Mouse (Mus musculus) hindbrain, embryonic 14.5 days (tissue): ENCODE measurements around the gene Gm42957. TPM values are rescaled to one million over a fixed set of nuclear protein-coding genes. Genes with fewer than 3 reads are reported as not detected.

Source experiments
- ATAC-seq: fragments of 200-750 bp; cut with Nextera tagmentation; 2 replicates; pipeline ENCODE4 v1.8.0; 2017; ENCODE audit warnings: moderate number of reproducible peaks, mild to moderate bottlenecking, moderate TSS enrichment, moderate library complexity; ENCODE audit not compliant: low FRiP score
- DNase-seq: peaks from one replicate; pipeline ENCODE4 v3.0.0-alpha.2; 2015; ENCODE audit warnings: low spot score
- H3K27ac ChIP-seq: fragments of 300-500 bp; sonication (generic); 2 replicates; pipeline ENCODE4 v1.5.1; 2014; ENCODE audit warnings: mild to moderate bottlenecking, moderate library complexity
- H3K27me3 ChIP-seq: fragments of 300-500 bp; sonication (generic); 2 replicates; pipeline ENCODE4 v1.6.1; 2014; ENCODE audit warnings: mild to moderate bottlenecking, low read length, mixed read lengths; ENCODE audit not compliant: control insufficient read depth, insufficient read depth
- H3K36me3 ChIP-seq: fragments of 300-500 bp; sonication (generic); replicated peaks from 2 replicates; pipeline ENCODE4 v1.6.1; 2014; ENCODE audit not compliant: control insufficient read depth, insufficient read depth
- H3K4me1 ChIP-seq: fragments of 300-500 bp; sonication (generic); replicated peaks from 2 replicates; pipeline ENCODE4 v1.6.1; 2014; ENCODE audit warnings: antibody characterized with exemption, low read length, mixed read lengths; ENCODE audit not compliant: control insufficient read depth, insufficient read depth
- H3K4me2 ChIP-seq: fragments of 300-500 bp; sonication (generic); replicated peaks from 2 replicates; pipeline ENCODE4 v1.6.1; 2014; ENCODE audit warnings: mild to moderate bottlenecking, moderate library complexity
- H3K4me3 ChIP-seq: fragments of 300-500 bp; sonication (generic); replicated peaks from 2 replicates; pipeline ENCODE4 v1.5.1; 2014; ENCODE audit warnings: mild to moderate bottlenecking, low read length
- H3K9ac ChIP-seq: fragments of 300-500 bp; sonication (generic); 2 replicates; pipeline ENCODE4 v1.6.1; 2014
- H3K9me3 ChIP-seq: fragments of 300-500 bp; sonication (generic); 2 replicates; pipeline ENCODE4 v1.6.1; 2016; ENCODE audit warnings: low read length; ENCODE audit not compliant: control insufficient read depth
- WGBS: fragments of 180-500 bp; shearing (Covaris S2); extraction: QIAGEN DNeasy Blood & Tissue Kit; methylation state at CpG from one replicate; pipeline ENCODE4 v1.1.7; 2014; 5-methylcytosine and 5-hydroxymethylcytosine counted together
- polyA plus RNA-seq: library from polyadenylated mRNA; unstranded; fragments of >200 nt; fragmentation: Nextera tagmentation; extraction: Ambion mirVana; gene quantifications from 2 replicates; pipeline ENCODE4 v1.2.1, GENCODE M21; 2014

The Gm42957 gene
- polyA plus RNA-seq, 1 experiment from 2014 or later: 0.07 TPM

- DNase-seq: peak; percentile 49
- no peaks in the 10 kb centered on the region for H3K27me3 ChIP-seq
- H3K4me1 ChIP-seq: peaks cover 47% of the 10 kb centered on the region
- under 1% methylated on average over 35 of the region's 40 CpGs for WGBS
- H3K36me3 ChIP-seq: no peaks in the 10 kb centered on the region
- H3K4me3 ChIP-seq: peak overlapping the region; percentile 49
- peak overlapping the region; percentile 27 for H3K27ac ChIP-seq
- H3K4me2 ChIP-seq: peak overlapping the region; percentile 92
- no peak for ATAC-seq
- no peaks in the 10 kb centered on the region for H3K9me3 ChIP-seq
- peak overlapping the region; percentile 76 for H3K9ac ChIP-seq
These were observed 37.8 kb upstream of the Gm42957 start for GRCm38 (mm10) chr3:96597435-96597891.

- DNase-seq (peak; percentile 62), ATAC-seq (no peak)
- H3K4me3 ChIP-seq: peak overlapping the region; percentile 49
- under 1% methylated on average over 53 of the region's 54 CpGs for WGBS
- H3K9ac ChIP-seq: peak overlapping the region; percentile 76
- H3K4me1 ChIP-seq: peaks cover 47% of the 10 kb centered on the region
- peak overlapping the region; percentile 27 for H3K27ac ChIP-seq
- H3K4me2 ChIP-seq: peak overlapping the region; percentile 92
- no peaks in the 10 kb centered on the region for H3K9me3 ChIP-seq
- H3K27me3 ChIP-seq: no peaks in the 10 kb centered on the region
- no peaks in the 10 kb centered on the region for H3K36me3 ChIP-seq
These were observed 36.9 kb upstream of the Gm42957 start for GRCm38 (mm10) chr3:96598156-96599068.

- H3K9ac ChIP-seq: no peak overlapping the region
- H3K4me1 ChIP-seq: peaks cover 53% of the 10 kb centered on the region
These were observed 36.2 kb upstream of the Gm42957 start for GRCm38 (mm10) chr3:96599069-96599393.

GRCm38 (mm10) chr3:96599411-96599810, 35.9 kb upstream of the Gm42957 start:
- Histone ChIP-seq H3K4me1 (peaks cover 57% of the 10 kb centered on the region), H3K4me2 (no peak overlapping the region), H3K36me3 (no peaks in the 10 kb centered on the region), H3K27ac (no peak overlapping the region), H3K4me3 (no peak overlapping the region), H3K27me3 (no peaks in the 10 kb centered on the region), H3K9me3 (no peaks in the 10 kb centered on the region), H3K9ac (no peak overlapping the region)
- 59% methylated on average over 3 of the region's 3 CpGs for WGBS
- no peak for DNase-seq
- ATAC-seq: no peak

More at GRCm38 (mm10) chr3:96599069-96599393, 36.2 kb upstream of the Gm42957 start:
- H3K27ac ChIP-seq: no peak overlapping the region
- ATAC-seq (no peak), DNase-seq (no peak)
- H3K4me3 ChIP-seq: peak overlapping the region; percentile 49
- H3K4me2 ChIP-seq: peak overlapping the region; percentile 92
- H3K9me3 ChIP-seq: no peaks in the 10 kb centered on the region
- no peaks in the 10 kb centered on the region for H3K36me3 ChIP-seq
- 45% methylated on average over 8 of the region's 8 CpGs for WGBS
- no peaks in the 10 kb centered on the region for H3K27me3 ChIP-seq

GRCm38 (mm10) chr3:96600639-96601250, 34.5 kb upstream of the Gm42957 start, which contains the start of gene Lix1l:
Gene Lix1l, plus strand, starts transcription at chr3:96601149.
- H3K27ac ChIP-seq: peak within 1 kb of the TSS; percentile 91
- WGBS: under 1% methylated on average over 27 of the region's 27 CpGs
- no peaks in the 10 kb centered on the region for H3K36me3 ChIP-seq
- peak within 1 kb of the TSS; percentile 76 for H3K4me3 ChIP-seq
- ATAC-seq (peak; percentile 94), DNase-seq (peak; percentile 89)
- H3K4me2 ChIP-seq: peak within 1 kb of the TSS; percentile 61
- no peaks in the 10 kb centered on the region for H3K27me3 ChIP-seq
- H3K4me1 ChIP-seq: peaks cover 65% of the 10 kb centered on the region
- H3K9me3 ChIP-seq: no peaks in the 10 kb centered on the region
- H3K9ac ChIP-seq: peak within 1 kb of the TSS; percentile 81

GRCm38 (mm10) chr3:96601251-96601787, 34.0 kb upstream of the Gm42957 start:
- Histone ChIP-seq H3K9me3 (no peaks in the 10 kb centered on the region), H3K9ac (peak overlapping the region; percentile 81), H3K4me2 (peak overlapping the region; percentile 61), H3K27ac (peak overlapping the region; percentile 91), H3K4me3 (peak overlapping the region; percentile 76), H3K36me3 (no peaks in the 10 kb centered on the region), H3K27me3 (no peaks in the 10 kb centered on the region), H3K4me1 (peaks cover 59% of the 10 kb centered on the region)
- ATAC-seq: peak; percentile 61
- WGBS: under 1% methylated on average over 33 of the region's 40 CpGs
- DNase-seq: peak; percentile 76

GRCm38 (mm10) chr3:96601941-96602703, 33.2 kb upstream of the Gm42957 start:
- Histone ChIP-seq H3K9me3 (no peaks in the 10 kb centered on the region), H3K9ac (peak overlapping the region; percentile 81), H3K27ac (peak overlapping the region; percentile 91), H3K36me3 (no peaks in the 10 kb centered on the region), H3K4me3 (peak overlapping the region; percentile 76), H3K4me1 (peaks cover 51% of the 10 kb centered on the region), H3K4me2 (peak overlapping the region; percentile 61), H3K27me3 (no peaks in the 10 kb centered on the region)
- DNase-seq (peak; percentile 46), ATAC-seq (no peak)
- WGBS: 10% methylated on average over 10 of the region's 10 CpGs

GRCm38 (mm10) chr3:96602704-96603084, 32.6 kb upstream of the Gm42957 start:
- no peak for DNase-seq
- Histone ChIP-seq H3K9ac (peak overlapping the region; percentile 81), H3K9me3 (no peaks in the 10 kb centered on the region), H3K27ac (peak overlapping the region; percentile 91), H3K4me1 (peaks cover 47% of the 10 kb centered on the region), H3K4me2 (peak overlapping the region; percentile 61), H3K36me3 (no peaks in the 10 kb centered on the region), H3K27me3 (no peaks in the 10 kb centered on the region), H3K4me3 (peak overlapping the region; percentile 76)
- no peak for ATAC-seq
- 21% methylated on average over 5 of the region's 5 CpGs for WGBS
